Mouse (Mus musculus) lung, postnatal 0 days (tissue): ENCODE data around the gene Spred2.

Experiments used
- CTCF ChIP-seq: IDR thresholded peaks from 2 replicates; pipeline ENCODE4 v1.5.1; 2016; ENCODE audit warnings: antibody characterized with exemption, mild to moderate bottlenecking
- EP300 ChIP-seq: IDR thresholded peaks from 2 replicates; pipeline ENCODE4 v1.6.1; 2016; ENCODE audit warnings: antibody characterized with exemption, mild to moderate bottlenecking, control low read depth

- TF ChIP-seq EP300 (no peak), CTCF (no peak)
These were observed 68.4 kb downstream of the Spred2 start for GRCm38 (mm10) chr11:19992341-19993281.
